Mouse (Mus musculus) liver, postnatal 0 days (tissue): ENCODE data around the gene Acta1.

Source experiments
- CTCF ChIP-seq: sonication (generic); IDR thresholded peaks from 2 replicates; pipeline ENCODE4 v1.5.1; 2016; ENCODE audit warnings: antibody characterized with exemption, low read depth
- EP300 ChIP-seq: IDR thresholded peaks from 2 replicates; pipeline ENCODE4 v1.6.1; 2016; ENCODE audit warnings: antibody characterized with exemption, low read depth, mild to moderate bottlenecking

DNA sequence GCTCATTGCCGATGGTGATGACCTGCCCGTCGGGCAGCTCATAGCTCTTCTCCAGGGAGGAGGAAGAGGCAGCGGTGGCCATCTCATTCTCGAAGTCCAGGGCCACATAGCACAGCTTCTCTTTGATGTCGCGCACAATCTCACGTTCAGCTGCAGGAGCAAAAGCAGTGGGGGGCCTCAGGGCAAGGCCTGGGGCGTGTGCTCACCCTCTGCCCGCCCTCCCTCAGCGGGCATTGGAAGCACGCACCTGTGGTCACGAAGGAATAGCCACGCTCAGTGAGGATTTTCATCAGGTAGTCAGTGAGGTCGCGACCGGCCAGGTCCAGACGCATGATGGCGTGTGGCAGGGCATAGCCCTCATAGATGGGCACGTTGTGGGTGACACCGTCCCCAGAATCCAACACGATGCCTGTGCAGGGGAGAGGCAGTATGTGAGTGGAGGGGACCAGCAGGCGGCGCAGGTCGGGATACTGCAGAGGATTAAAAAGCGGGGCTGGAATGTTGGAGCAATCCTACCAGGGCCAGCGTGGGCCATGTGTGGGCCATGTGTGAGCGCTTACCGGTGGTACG, 1.9 kb downstream of the Acta1 start:
- TF ChIP-seq EP300 (no peak), CTCF (0 out of 2 replicates have a peak, but pooled peaks have one; percentile 10)
